Mouse (Mus musculus) midbrain, embryonic 11.5 days (tissue): ENCODE results near the gene Pknox2. TPM values are rescaled to one million over a fixed set of nuclear protein-coding genes. Genes with fewer than 3 reads are reported as not detected.

ENCODE experiments used
- ATAC-seq: fragments of 200-750 bp; cut with Nextera tagmentation; 2 replicates; pipeline ENCODE4 v1.8.0; 2017; ENCODE audit warnings: moderate TSS enrichment, moderate library complexity; ENCODE audit not compliant: low FRiP score
- DNase-seq: peaks from one replicate; pipeline ENCODE4 v3.0.0; 2015; ENCODE audit warnings: low spot score; ENCODE audit errors: missing footprints
- H3K27ac ChIP-seq: fragments of 300-500 bp; sonication (generic); 2 replicates; pipeline ENCODE4 v1.5.1; 2014; ENCODE audit warnings: low read depth, low read length
- H3K27me3 ChIP-seq: fragments of 300-500 bp; sonication (generic); 2 replicates; pipeline ENCODE4 v1.6.1; 2014; ENCODE audit warnings: mild to moderate bottlenecking, low read length, moderate library complexity, mixed read lengths; ENCODE audit not compliant: control insufficient read depth, insufficient read depth
- H3K36me3 ChIP-seq: fragments of 300-500 bp; sonication (generic); 2 replicates; pipeline ENCODE4 v1.6.1; 2014; ENCODE audit warnings: mild to moderate bottlenecking, low read length, moderate library complexity, mixed read lengths; ENCODE audit not compliant: control insufficient read depth, insufficient read depth
- H3K4me1 ChIP-seq: fragments of 300-500 bp; sonication (generic); 2 replicates; pipeline ENCODE4 v1.6.1; 2014; ENCODE audit warnings: low read length; ENCODE audit not compliant: control insufficient read depth, insufficient read depth
- H3K4me2 ChIP-seq: fragments of 300-500 bp; sonication (generic); 2 replicates; pipeline ENCODE4 v1.6.1; 2014; ENCODE audit warnings: mild to moderate bottlenecking, moderate library complexity
- H3K4me3 ChIP-seq: fragments of 300-500 bp; sonication (generic); 2 replicates; pipeline ENCODE4 v1.5.1; 2014; ENCODE audit warnings: low read depth, low read length
- H3K9ac ChIP-seq: fragments of 300-500 bp; sonication (generic); 2 replicates; pipeline ENCODE4 v1.6.1; 2014; ENCODE audit warnings: low read length
- H3K9me3 ChIP-seq: fragments of 300-500 bp; sonication (generic); 2 replicates; pipeline ENCODE4 v1.6.1; 2016; ENCODE audit warnings: low read length; ENCODE audit not compliant: control insufficient read depth
- WGBS: fragments of 180-500 bp; shearing (Covaris S2); extraction: QIAGEN DNeasy Blood & Tissue Kit; methylation state at CpG from one replicate; pipeline ENCODE4 v1.1.7; 2014; 5-methylcytosine and 5-hydroxymethylcytosine counted together
- polyA plus RNA-seq: library from polyadenylated mRNA; unstranded; fragments of >200 nt; fragmentation: Nextera tagmentation; extraction: Ambion mirVana; gene quantifications from 2 replicates; pipeline ENCODE4 v1.2.1, GENCODE M21; 2014

Pknox2 gene
- polyA plus RNA-seq, 1 experiment from 2014 or later, result 20.2 TPM

DNA sequence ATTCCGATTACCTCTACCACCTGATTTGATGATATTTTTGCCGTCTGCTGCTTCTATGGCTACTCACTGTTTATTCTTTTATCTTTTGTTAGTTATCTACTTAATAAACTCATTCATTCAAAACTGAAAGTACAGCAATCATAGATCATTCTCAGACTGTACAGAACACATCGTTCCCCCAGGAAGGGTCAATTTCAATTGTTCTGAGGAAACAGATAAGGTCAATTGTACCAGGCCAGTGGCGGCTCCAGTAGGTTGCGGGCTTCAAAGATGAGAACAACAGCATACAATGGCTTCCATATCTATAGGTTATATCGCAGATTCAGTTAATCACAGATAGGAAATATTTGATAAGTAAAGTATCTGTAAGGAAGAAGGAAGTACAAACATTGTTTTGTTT, 66.9 kb downstream of the Pknox2 start:
- Histone ChIP-seq H3K27ac (no peak overlapping the region), H3K36me3 (no peaks in the 10 kb centered on the region; the same call in 1 of the 2 replicates), H3K9ac (no peak overlapping the region), H3K27me3 (no peaks in the 10 kb centered on the region), H3K4me1 (peaks cover 20% of the 10 kb centered on the region), H3K9me3 (no peaks in the 10 kb centered on the region), H3K4me2 (no peak overlapping the region), H3K4me3 (no peak overlapping the region)
- ATAC-seq (no peak), DNase-seq (no peak)
- 95% methylated on average over 6 of the region's 6 CpGs for WGBS

DNA sequence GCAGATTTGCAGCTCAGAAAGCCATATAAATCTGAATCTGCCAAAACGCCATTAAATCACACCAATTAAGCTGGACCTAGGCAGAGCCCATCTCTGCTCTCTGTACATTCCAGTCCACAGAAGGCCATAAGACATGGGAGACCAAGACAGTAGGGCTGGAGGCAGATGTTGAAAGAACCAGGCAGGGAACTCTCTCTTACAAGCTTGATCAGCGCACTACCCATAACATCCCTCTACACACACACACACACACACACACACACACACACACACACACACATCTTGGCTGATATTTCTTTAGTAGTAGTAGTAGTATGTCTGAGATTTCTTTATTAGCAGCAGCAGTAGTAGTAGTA, 70.2 kb downstream of the Pknox2 start:
- Histone ChIP-seq H3K9me3 (no peaks in the 10 kb centered on the region), H3K4me2 (no peak overlapping the region), H3K4me3 (no peak overlapping the region), H3K4me1 (peaks cover 18% of the 10 kb centered on the region), H3K9ac (peak overlapping the region; percentile 33; the same call in 1 of the 2 replicates), H3K27ac (no peak overlapping the region), H3K27me3 (no peaks in the 10 kb centered on the region), H3K36me3 (no peaks in the 10 kb centered on the region; the same call in 1 of the 2 replicates)
- WGBS, result 53% methylated on average over 2 of the region's 2 CpGs
- ATAC-seq (peak; percentile 47; the same call in 1 of the 2 replicates), DNase-seq (no peak)

DNA sequence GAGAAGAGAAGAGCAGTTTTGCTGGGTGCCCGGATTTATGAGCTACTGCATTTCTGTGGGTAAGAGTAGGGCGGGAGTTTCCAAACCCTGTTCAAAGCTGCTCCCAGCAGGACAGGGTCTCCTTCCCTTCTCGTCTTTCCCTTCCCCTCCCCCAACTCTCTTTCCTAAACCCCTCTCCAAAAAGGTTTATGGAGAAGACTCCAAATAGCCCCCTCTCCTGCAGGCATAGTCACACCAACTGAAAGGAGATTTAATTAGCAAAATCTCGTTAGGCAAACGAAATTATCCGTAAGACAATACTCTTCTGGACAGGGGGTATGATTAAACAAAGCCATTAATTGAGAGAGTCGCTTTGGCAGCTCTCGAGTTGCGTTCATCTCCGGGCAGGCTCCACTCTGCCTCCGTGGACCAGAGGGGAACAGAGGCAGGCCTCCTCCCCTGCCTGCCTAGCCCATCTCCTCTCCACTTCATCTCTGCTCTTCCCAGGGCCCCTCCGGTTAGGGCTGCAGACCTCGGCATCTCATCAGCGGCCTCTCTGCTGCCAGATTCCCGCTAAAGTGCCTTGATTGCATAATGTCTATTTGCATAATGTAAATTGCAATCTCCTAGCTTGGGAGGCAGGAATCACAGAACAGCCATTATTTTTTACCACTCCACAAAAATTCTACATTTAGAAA, 70.7 kb downstream of the Pknox2 start:
- Histone ChIP-seq H3K4me2 (no peak overlapping the region; the same call in 1 of the 2 replicates), H3K9ac (peak overlapping the region; percentile 33; the same call in 1 of the 2 replicates), H3K27ac (no peak overlapping the region), H3K4me3 (no peak overlapping the region), H3K36me3 (no peaks in the 10 kb centered on the region), H3K27me3 (no peaks in the 10 kb centered on the region), H3K9me3 (no peaks in the 10 kb centered on the region), H3K4me1 (peaks cover 18% of the 10 kb centered on the region)
- peak; percentile 80 for ATAC-seq
- peak; percentile 85 for DNase-seq
- 6% methylated on average over 15 of the region's 15 CpGs for WGBS

DNA sequence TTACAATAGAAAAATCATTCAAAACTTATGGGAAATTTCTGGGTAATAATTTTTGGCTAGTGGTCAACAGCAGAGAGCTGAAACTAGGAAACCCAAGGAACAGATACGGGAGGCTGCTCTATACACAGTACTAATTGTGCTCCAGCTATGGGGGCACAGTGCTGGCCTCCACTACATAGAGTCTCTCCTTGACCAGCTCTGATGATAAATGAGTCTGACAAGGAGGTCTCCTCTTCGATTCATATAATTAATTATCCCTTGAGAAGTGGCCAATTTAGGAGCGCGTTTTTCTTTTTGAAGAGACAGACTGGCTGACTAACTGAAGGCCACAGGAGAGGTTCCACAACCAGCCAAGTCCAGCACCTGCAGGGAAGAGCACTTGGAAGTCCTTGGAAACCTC, 71.3 kb downstream of the Pknox2 start:
- Histone ChIP-seq H3K27ac (no peak overlapping the region), H3K4me3 (no peak overlapping the region), H3K4me2 (no peak overlapping the region), H3K9ac (no peak overlapping the region), H3K4me1 (peaks cover 18% of the 10 kb centered on the region), H3K36me3 (no peaks in the 10 kb centered on the region), H3K27me3 (no peaks in the 10 kb centered on the region), H3K9me3 (no peaks in the 10 kb centered on the region)
- WGBS, result 65% methylated on average over 4 of the region's 4 CpGs
- DNase-seq (no peak), ATAC-seq (no peak)

DNA sequence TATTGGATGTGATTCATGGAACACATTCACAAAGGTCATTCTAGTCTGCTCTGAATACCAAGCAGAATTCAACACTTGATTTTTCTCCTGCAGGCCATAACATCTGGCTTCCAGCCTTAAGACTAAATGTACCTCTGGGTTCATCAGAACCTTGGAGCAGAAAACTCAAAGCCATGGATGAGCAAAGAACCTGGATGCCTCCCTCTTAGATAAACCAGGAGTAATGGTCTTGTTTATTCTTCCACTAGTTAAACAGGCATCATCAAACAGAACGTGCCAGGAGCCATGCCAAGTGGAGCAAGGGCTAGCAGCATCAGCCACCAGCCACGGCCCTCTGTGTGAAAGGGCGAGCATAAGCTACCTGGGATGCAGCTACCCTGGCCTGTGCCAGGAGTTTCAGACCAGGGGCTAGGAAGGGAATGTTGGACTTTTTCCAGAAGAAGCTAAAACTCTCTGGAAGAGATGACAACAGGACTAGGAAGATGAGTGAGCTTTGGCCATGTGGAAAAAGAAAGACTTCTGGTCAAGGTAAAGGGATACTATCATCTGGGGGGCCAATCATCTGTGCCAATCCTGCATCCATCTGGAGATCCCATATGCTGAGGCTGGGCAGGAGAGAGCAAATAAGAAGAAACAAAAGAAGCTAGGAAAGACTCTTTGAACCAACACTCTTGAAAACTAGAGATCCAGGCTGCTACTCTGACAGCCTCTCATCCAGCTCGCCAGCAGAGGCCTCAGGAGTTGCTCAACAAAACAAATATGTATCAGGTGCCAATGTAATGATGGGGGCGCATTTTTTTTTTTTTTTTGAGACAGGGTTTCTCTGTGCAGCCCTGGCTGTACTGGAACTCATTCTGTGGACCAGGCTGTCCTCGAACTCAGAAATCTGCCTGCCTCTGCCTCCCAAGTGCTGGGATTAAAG, 77.6 kb downstream of the Pknox2 start:
- no peaks in the 10 kb centered on the region for H3K36me3 ChIP-seq
- no peaks in the 10 kb centered on the region for H3K9me3 ChIP-seq
- H3K4me2 ChIP-seq, result no peak overlapping the region
- H3K4me1 ChIP-seq, result no peaks in the 10 kb centered on the region; the same call in none of the 2 replicates
- H3K9ac ChIP-seq, result no peak overlapping the region
- no peaks in the 10 kb centered on the region for H3K27me3 ChIP-seq
- no peak overlapping the region for H3K27ac ChIP-seq
- H3K4me3 ChIP-seq, result no peak overlapping the region
- WGBS, result 90% methylated on average over 6 of the region's 6 CpGs
- ATAC-seq, result no peak
- no peak for DNase-seq

DNA sequence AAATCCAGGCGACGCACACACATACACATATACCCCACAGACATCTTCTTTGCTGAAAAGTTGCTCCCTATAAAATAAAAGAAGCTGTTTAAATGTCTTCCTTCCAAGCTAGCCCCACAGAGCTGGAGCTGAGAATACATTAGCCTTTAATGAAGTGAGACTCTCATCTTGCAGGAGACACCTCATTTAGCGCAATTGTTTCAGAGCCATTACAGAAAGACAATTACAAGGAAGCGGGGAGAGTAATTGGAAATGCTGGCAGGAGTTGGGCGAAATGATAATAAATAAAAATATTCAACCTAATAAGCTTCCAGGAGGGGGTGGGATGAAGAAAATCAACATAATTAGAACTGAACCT, 79.8 kb downstream of the Pknox2 start:
- ATAC-seq (no peak), DNase-seq (no peak)
- H3K36me3 ChIP-seq, result no peaks in the 10 kb centered on the region
- no peak overlapping the region for H3K4me3 ChIP-seq
- no peak overlapping the region for H3K27ac ChIP-seq
- H3K4me2 ChIP-seq, result no peak overlapping the region
- H3K9ac ChIP-seq, result no peak overlapping the region
- WGBS, result 85% methylated on average over 5 of the region's 5 CpGs
- H3K27me3 ChIP-seq, result no peaks in the 10 kb centered on the region
- no peaks in the 10 kb centered on the region for H3K9me3 ChIP-seq
- no peaks in the 10 kb centered on the region; the same call in none of the 2 replicates for H3K4me1 ChIP-seq

DNA sequence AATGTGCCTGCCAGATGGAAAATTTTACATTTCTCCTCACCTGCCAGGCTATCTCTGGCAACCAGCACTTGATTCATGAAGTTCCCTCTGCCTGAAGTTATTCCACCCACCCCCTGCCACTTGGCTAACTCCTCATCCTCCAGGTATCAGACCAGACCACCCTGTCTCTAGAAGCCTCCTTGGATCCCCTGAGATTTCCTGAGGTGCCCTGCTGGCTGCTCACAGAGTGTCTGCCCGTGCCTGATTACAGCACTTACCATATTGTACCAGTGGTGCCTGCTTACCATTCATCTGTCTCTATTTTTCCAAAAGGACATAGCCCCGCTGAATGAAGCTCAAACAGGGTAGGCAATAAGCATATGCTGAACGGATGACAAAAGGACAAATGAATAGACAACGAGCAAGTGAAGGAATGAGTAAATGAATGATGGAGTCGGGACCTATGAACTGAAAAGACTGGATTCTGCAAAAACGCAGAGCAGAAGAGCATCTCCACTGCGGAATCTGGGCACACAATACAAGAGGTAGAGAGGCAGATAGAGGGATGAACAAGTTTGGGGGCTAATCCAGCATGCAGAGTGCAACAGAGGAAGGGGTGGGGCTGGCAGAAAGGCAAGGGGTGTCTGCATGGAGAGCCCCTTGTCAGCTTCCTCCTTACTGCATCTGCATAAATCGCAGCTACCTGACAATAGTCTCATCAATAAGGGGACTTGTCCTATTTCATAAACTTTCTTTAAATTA, 80.3 kb downstream of the Pknox2 start:
- no peak for ATAC-seq
- Histone ChIP-seq H3K4me2 (no peak overlapping the region), H3K4me3 (no peak overlapping the region), H3K4me1 (no peaks in the 10 kb centered on the region; the same call in none of the 2 replicates), H3K9me3 (no peaks in the 10 kb centered on the region), H3K9ac (no peak overlapping the region), H3K36me3 (no peaks in the 10 kb centered on the region), H3K27ac (no peak overlapping the region), H3K27me3 (no peaks in the 10 kb centered on the region)
- no peak for DNase-seq
- 78% methylated on average over 8 of the region's 8 CpGs for WGBS

DNA sequence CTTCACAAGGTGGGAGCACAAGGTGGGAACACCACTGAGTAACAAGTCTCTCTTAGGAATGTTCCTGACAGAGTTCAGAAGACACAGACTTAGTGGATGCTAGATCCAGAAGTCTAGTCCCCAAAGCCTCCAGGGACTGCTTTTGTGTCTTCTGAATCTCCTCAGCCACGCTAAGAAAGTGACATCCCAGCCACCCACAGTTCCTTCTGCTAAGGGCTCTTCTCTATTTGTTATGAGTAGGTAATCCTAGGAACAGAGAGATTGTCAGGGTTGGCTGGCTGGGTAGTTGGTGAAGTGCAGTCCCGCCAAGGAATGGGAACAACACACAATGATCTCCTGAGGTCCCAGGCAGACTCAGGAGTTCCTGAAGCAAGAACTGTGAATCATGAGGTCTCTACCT, 85.6 kb downstream of the Pknox2 start:
- no peaks in the 10 kb centered on the region; the same call in 1 of the 2 replicates for H3K4me1 ChIP-seq
- no peak overlapping the region for H3K9ac ChIP-seq
- H3K36me3 ChIP-seq, result no peaks in the 10 kb centered on the region; the same call in 1 of the 2 replicates
- no peak overlapping the region for H3K4me2 ChIP-seq
- no peaks in the 10 kb centered on the region for H3K27me3 ChIP-seq
- H3K27ac ChIP-seq, result no peak overlapping the region
- 50% methylated on average over 2 of the region's 2 CpGs for WGBS
- no peak for ATAC-seq
- no peaks in the 10 kb centered on the region for H3K9me3 ChIP-seq
- H3K4me3 ChIP-seq, result no peak overlapping the region
- no peak for DNase-seq
